Mouse (Mus musculus) heart, adult 2 months (tissue): ENCODE results near the gene Trpc4ap. TPM values are rescaled to one million over a fixed set of nuclear protein-coding genes. Genes with fewer than 3 reads are reported as not detected.

Experiments
- DNase-seq, 2 experiments: peaks; one replicate each; pipeline ENCODE4 v3.0.0; 2021
- H3K27ac ChIP-seq: fragments of 200-600 bp; 2 replicates; pipeline ENCODE4 v1.8.1; 2022
- H3K27me3 ChIP-seq: fragments of 200-500 bp; 2 replicates; pipeline ENCODE4 v1.6.1; 2012; ENCODE audit warnings: mild to moderate bottlenecking, low read length, inconsistent platforms, mixed read lengths; ENCODE audit not compliant: control insufficient read depth, insufficient read depth
- H3K36me3 ChIP-seq: fragments of 200-500 bp; 2 replicates; pipeline ENCODE4 v1.6.1; 2012; ENCODE audit warnings: low read length, inconsistent platforms; ENCODE audit not compliant: control insufficient read depth, insufficient read depth
- H3K4me1 ChIP-seq: fragments of 200-500 bp; 2 replicates; pipeline ENCODE4 v1.6.1; 2011; ENCODE audit warnings: low read length; ENCODE audit not compliant: control insufficient read depth, insufficient read depth
- H3K4me3 ChIP-seq: fragments of 200-600 bp; 2 replicates; pipeline ENCODE4 v1.8.1; 2022
- H3K79me2 ChIP-seq: fragments of 200-500 bp; replicated peaks from 2 replicates; pipeline ENCODE4 v1.6.1; 2012; ENCODE audit warnings: mild to moderate bottlenecking, inconsistent platforms, low read length, moderate library complexity, mixed read lengths; ENCODE audit not compliant: control insufficient read depth, insufficient read depth
- H3K9ac ChIP-seq: fragments of 200-500 bp; 2 replicates; pipeline ENCODE4 v1.6.1; 2012; ENCODE audit warnings: low read depth, mild to moderate bottlenecking, control low read depth, inconsistent platforms, low read length, mixed read lengths
- CTCF ChIP-seq: fragments of 200-600 bp; IDR thresholded peaks from 2 replicates; pipeline ENCODE4 v1.8.1; 2022; ENCODE audit warnings: antibody characterized with exemption, mild to moderate bottlenecking, moderate library complexity
- EP300 ChIP-seq: fragments of 200-500 bp; IDR thresholded peaks from 2 replicates; pipeline ENCODE4 v1.6.1; 2011; ENCODE audit warnings: low read depth, low read length, control low read depth; ENCODE audit not compliant: insufficient read depth
- POLR2A ChIP-seq: fragments of 200-500 bp; IDR thresholded peaks from 2 replicates; pipeline ENCODE4 v1.6.1; 2011; ENCODE audit warnings: mild to moderate bottlenecking, low read depth, low read length, control low read depth; ENCODE audit not compliant: insufficient read depth
- WGBS: fragments of 180-500 bp; shearing (Covaris S2); methylation state at CpG from one replicate; pipeline ENCODE4 v1.1.7; 2018; 5-methylcytosine and 5-hydroxymethylcytosine counted together
- intact Hi-C: fragments of 180-260 bp; cut with DNase I; formaldehyde crosslinking; loops from one replicate; pipeline ENCODE4 v1.15.1; 2025
- polyA plus RNA-seq: library from polyadenylated mRNA; depleted of rRNA; stranded (reverse); fragments of >200 nt; gene quantifications from 2 replicates; pipeline ENCODE4 v1.2.3, GENCODE M21; 2012
- total RNA-seq, 2 experiments: library from RNA; stranded (reverse); gene quantifications; 2 replicates each; pipeline ENCODE4 v1.2.3; 2021

Trpc4ap gene
- total and polyA plus RNA-seq, 3 experiments: 77.0 to 95.6 (median 84.9) TPM

GRCm38 (mm10) chr2:155652618-155653017 lies 39.6 kb downstream of the Trpc4ap start:
- no peak for DNase-seq
- Histone ChIP-seq H3K36me3 (peaks cover 2% of the 10 kb centered on the region; the same call in 1 of the 2 replicates), H3K27ac (no peak overlapping the region), H3K9ac (no peak overlapping the region), H3K4me1 (no peaks in the 10 kb centered on the region), H3K4me3 (no peak overlapping the region), H3K27me3 (no peaks in the 10 kb centered on the region), H3K79me2 (no peaks in the 10 kb centered on the region)
- intact Hi-C loops: no loop called here
- TF ChIP-seq POLR2A (no peak), EP300 (no peak), CTCF (no peak)
- 89% methylated on average over 5 of the region's 5 CpGs for WGBS

- WGBS: 74% methylated on average over 7 of the region's 7 CpGs
- H3K4me3 ChIP-seq: no peak overlapping the region
- H3K27ac ChIP-seq: no peak overlapping the region
- H3K36me3 ChIP-seq: no peaks in the 10 kb centered on the region
- no peak overlapping the region for H3K9ac ChIP-seq
- H3K4me1 ChIP-seq: no peaks in the 10 kb centered on the region
- no peaks in the 10 kb centered on the region for H3K79me2 ChIP-seq
- H3K27me3 ChIP-seq: no peaks in the 10 kb centered on the region
- DNase-seq: no peak
- intact Hi-C loops: no loop called here
- no peak for TF ChIP-seq EP300
- no peak for TF ChIP-seq POLR2A
- no peak for TF ChIP-seq CTCF
Observed at GRCm38 (mm10) chr2:155645746-155646145, 46.4 kb downstream of the Trpc4ap start.

- no peak overlapping the region for H3K9ac ChIP-seq
- no peaks in the 10 kb centered on the region for H3K79me2 ChIP-seq
- H3K27me3 ChIP-seq: no peaks in the 10 kb centered on the region
- H3K4me3 ChIP-seq: no peak overlapping the region
- TF ChIP-seq POLR2A (no peak), CTCF (no peak), EP300 (no peak)
- no peaks in the 10 kb centered on the region for H3K4me1 ChIP-seq
- intact Hi-C loops: no loop called here
- DNase-seq: no peak
- no peaks in the 10 kb centered on the region for H3K36me3 ChIP-seq
- H3K27ac ChIP-seq: no peak overlapping the region
- 82% methylated on average over 18 of the region's 18 CpGs for WGBS
Observed at GRCm38 (mm10) chr2:155641540-155642472, 50.4 kb downstream of the Trpc4ap start.

GRCm38 (mm10) chr2:155640656-155641055 lies 51.5 kb downstream of the Trpc4ap start:
- no peak for TF ChIP-seq EP300
- no peak for TF ChIP-seq POLR2A
- intact Hi-C loops: no loop called here
- H3K27me3 ChIP-seq: no peaks in the 10 kb centered on the region
- no peaks in the 10 kb centered on the region for H3K79me2 ChIP-seq
- WGBS: 76% methylated on average over 6 of the region's 6 CpGs
- H3K4me1 ChIP-seq: no peaks in the 10 kb centered on the region
- H3K27ac ChIP-seq: no peak overlapping the region
- no peak overlapping the region for H3K9ac ChIP-seq
- DNase-seq: no peak
- no peak overlapping the region for H3K4me3 ChIP-seq
- H3K36me3 ChIP-seq: no peaks in the 10 kb centered on the region

- no peak overlapping the region for H3K27ac ChIP-seq
- WGBS: 63% methylated on average over 4 of the region's 4 CpGs
- peaks cover 2% of the 10 kb centered on the region; the same call in 1 of the 2 replicates for H3K36me3 ChIP-seq
- no peak for DNase-seq
- intact Hi-C loops: no loop called here
- no peaks in the 10 kb centered on the region for H3K79me2 ChIP-seq
- H3K4me3 ChIP-seq: no peak overlapping the region
- no peak overlapping the region for H3K9ac ChIP-seq
- TF ChIP-seq CTCF: no peak
- no peak for TF ChIP-seq EP300
- no peak for TF ChIP-seq POLR2A
- H3K27me3 ChIP-seq: no peaks in the 10 kb centered on the region
- no peaks in the 10 kb centered on the region for H3K4me1 ChIP-seq
Observed at GRCm38 (mm10) chr2:155637411-155637810, 54.8 kb downstream of the Trpc4ap start.

- Histone ChIP-seq H3K27me3 (no peaks in the 10 kb centered on the region), H3K27ac (no peak overlapping the region), H3K36me3 (peaks cover 2% of the 10 kb centered on the region; the same call in 1 of the 2 replicates), H3K79me2 (no peaks in the 10 kb centered on the region), H3K4me3 (no peak overlapping the region), H3K9ac (no peak overlapping the region), H3K4me1 (no peaks in the 10 kb centered on the region)
- DNase-seq: no peak
- TF ChIP-seq POLR2A (no peak), CTCF (no peak), EP300 (no peak)
- intact Hi-C loops: no loop called here
Observed at GRCm38 (mm10) chr2:155636881-155637280, 55.3 kb downstream of the Trpc4ap start.
